Mouse (Mus musculus): ENCODE measurements around the gene Sertad2. TPM values are rescaled to one million over a fixed set of nuclear protein-coding genes. Genes with fewer than 3 reads are reported as not detected.
A peak's percentile ranks its signal among the peaks of the same experiment; 100 is the strongest.

The Sertad2 gene
- polyA plus RNA-seq, 1 experiment = not detected

DNA sequence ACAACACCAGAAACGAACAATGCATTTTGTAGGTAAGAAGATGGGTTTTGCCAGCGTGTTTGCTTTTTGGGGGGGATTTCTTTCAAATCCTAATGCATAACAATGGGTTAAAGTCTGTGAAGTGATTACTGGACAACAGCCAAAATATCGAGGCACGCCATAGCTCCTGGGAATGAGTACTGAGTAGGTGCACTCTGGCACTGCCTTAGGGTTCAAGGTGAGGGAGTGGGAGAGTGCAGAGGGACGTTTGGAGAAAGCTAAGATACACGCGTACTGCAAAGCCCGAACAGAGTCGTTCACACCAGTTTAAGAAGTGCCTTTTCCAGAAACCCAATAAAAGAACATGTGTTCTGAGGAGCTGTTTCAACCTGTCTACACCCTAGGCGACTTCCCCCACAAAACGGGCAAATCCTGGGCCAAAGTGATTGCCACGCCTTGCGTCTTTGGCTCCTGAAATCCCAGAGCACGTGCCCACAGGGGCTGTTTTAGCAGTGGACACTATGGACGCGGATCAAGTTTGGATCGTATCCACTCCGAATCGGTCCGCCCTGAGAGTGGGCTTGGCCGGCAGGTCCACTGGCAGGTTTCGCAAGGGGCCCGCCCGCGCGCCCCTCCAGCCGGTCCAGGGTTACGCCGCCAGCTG is 937 bp upstream of the Sertad2 start:
- no peak for TF ChIP-seq CTCF (IDR thresholded peaks at IDR 0.05; ENCODE audit: insufficient read depth, low read depth, low read length)
- no peak for TF ChIP-seq POLR2A (IDR thresholded peaks at IDR 0.05; ENCODE audit: insufficient read depth, low read depth, low read length)
- Histone ChIP-seq H3K4me1 (ENCODE audit: control insufficient read depth, insufficient read depth, low read length) (no peaks in the 10 kb centered on the region; the same call in none of the 2 replicates), H3K4me3 (ENCODE audit: insufficient read depth, low read depth, low read length) (peak overlapping the region; percentile 90), H3K27ac (ENCODE audit: insufficient read depth, low read depth, low read length) (peak overlapping the region; percentile 75)
- WGBS = 1% methylated on average over 28 of the region's 29 CpGs

DNA sequence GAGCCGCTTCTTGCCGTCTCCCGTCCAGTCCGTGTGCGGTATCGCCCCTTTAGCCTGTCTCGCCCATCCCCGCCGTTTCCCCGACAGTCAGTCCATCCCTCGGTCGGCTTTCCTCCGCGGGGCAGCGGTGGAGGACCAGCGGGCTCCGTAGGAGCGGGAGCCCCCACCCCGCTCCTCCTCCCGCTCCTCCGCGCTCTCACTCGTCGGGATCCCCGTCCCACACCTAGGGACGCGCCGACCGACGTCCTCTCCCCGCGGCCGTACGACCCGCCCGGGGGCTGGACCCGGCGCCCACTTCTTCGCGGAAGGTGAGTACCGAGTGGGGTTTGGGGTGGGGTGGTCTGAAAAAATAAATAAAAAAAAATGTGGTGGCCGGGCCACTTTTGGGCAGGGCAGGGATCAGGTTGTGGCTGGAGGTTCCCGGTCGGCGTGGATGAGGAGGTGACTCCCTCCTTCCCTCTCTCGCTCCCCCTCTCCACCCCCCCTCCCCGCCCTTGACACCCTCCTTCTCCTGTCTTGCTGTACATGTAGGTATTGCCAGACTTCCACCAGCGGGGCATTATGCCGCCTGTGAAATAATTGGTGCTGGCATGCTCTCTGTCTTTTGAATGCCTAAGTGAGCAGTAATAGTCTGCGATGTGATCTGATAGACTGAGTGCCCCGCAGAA is 534 bp downstream of the Sertad2 start:
- peak overlapping the region; percentile 90 for H3K4me3 ChIP-seq (ENCODE audit: insufficient read depth, low read depth, low read length)
- under 1% methylated on average over 51 of the region's 51 CpGs for WGBS
- peak overlapping the region; percentile 97 for H3K27ac ChIP-seq (ENCODE audit: insufficient read depth, low read depth, low read length)
- 0 out of 2 replicates have a peak, but pooled peaks have one; percentile 4 for TF ChIP-seq POLR2A (IDR thresholded peaks at IDR 0.05; ENCODE audit: insufficient read depth, low read depth, low read length)
- no peak for TF ChIP-seq CTCF (IDR thresholded peaks at IDR 0.05; ENCODE audit: insufficient read depth, low read depth, low read length)
- no peaks in the 10 kb centered on the region; the same call in none of the 2 replicates for H3K4me1 ChIP-seq (ENCODE audit: control insufficient read depth, insufficient read depth, low read length)

DNA sequence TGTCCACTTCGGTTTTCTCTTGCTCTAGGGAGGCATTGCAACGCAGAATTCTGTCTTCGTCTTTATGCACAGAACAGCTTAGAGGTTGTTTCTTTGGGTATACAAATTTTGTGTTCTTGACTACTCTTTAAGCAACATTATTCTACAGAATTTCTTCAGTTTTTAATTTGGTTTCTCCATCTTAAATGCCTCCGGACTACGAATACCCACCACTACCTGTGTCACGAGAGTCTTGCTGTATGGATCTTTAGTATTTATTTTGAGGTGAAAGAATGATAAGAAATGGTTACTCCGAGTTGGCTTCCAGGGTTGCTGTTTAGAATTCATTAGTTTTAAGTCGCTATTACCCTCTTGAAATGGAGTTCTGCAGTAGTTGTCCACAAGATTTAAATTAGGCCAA is 1.3 kb downstream of the Sertad2 start:
- no peak overlapping the region for H3K27ac ChIP-seq (ENCODE audit: insufficient read depth, low read depth, low read length)

DNA sequence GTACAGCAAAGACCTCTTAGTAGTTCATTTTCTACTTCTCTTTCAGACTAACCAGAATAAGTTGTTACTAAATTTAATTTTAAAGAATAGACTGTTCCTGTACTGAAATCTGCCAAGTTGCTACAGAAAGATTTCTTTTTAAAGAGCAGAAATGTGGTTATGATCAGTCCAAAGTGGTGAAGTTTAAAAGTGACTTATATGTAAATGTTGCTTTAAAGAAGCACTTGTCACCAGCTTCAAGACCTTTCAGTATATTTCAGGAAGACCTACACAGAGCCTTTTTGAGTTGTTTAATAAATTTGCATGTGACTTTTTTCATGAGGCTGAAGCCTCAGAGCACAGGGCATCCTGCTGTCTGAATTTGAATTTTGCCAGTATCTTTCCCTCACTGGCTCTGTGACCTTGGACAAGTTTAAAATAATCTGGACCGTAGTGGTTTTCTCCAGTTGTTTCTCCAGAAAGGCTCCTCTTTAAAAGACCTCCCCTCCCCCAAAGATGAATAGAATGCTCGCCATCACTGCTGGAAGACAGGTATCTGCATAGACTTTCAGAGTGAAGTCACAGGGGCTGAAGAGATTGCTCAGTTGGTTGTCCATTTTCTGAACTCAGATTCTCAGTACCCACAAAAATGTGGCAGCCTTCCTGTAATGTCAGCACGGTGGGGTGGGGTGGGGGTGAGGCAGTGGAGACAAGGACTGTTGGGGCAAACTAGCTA is 1.9 kb downstream of the Sertad2 start:
- no peaks in the 10 kb centered on the region; the same call in none of the 2 replicates for H3K4me1 ChIP-seq (ENCODE audit: control insufficient read depth, insufficient read depth, low read length)
- no peak overlapping the region for H3K27ac ChIP-seq (ENCODE audit: insufficient read depth, low read depth, low read length)
- no peak overlapping the region for H3K4me3 ChIP-seq (ENCODE audit: insufficient read depth, low read depth, low read length)
- WGBS = 66% methylated on average over 3 of the region's 3 CpGs
- no peak for TF ChIP-seq CTCF (IDR thresholded peaks at IDR 0.05; ENCODE audit: insufficient read depth, low read depth, low read length)

More for the DNA sequence above, 1.3 kb downstream of the Sertad2 start:
- TF ChIP-seq POLR2A (IDR thresholded peaks at IDR 0.05; ENCODE audit: insufficient read depth, low read depth, low read length) = no peak
- no peak for TF ChIP-seq CTCF (IDR thresholded peaks at IDR 0.05; ENCODE audit: insufficient read depth, low read depth, low read length)
- Histone ChIP-seq H3K4me3 (ENCODE audit: insufficient read depth, low read depth, low read length) (no peak overlapping the region), H3K4me1 (ENCODE audit: control insufficient read depth, insufficient read depth, low read length) (no peaks in the 10 kb centered on the region; the same call in none of the 2 replicates)
- 51% methylated on average over 8 of the region's 8 CpGs for WGBS

DNA sequence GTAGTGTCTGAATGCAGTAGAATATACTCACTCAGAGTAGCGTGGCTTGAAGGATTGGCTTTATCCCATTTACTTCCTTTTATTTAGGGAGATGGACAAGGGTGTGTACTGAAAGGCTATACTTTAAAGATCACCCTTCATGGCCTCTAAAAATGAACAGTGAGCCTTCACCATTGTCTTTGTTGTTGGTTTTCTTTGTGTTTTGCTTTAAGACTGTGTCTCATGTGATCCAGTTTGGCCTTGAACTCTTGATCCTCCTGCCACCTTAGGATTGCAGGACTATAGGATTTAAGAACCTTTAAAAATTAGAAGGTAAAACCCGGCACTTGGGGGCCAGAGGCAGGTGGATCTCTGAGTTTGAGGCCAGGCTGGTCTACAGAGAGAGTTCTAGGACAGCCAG is 6.4 kb downstream of the Sertad2 start:
- H3K27ac ChIP-seq (ENCODE audit: insufficient read depth, low read depth, low read length) = no peak overlapping the region
- H3K4me3 ChIP-seq (ENCODE audit: insufficient read depth, low read depth, low read length) = no peak overlapping the region
- TF ChIP-seq POLR2A (IDR thresholded peaks at IDR 0.05; ENCODE audit: insufficient read depth, low read depth, low read length) (no peak), CTCF (IDR thresholded peaks at IDR 0.05; ENCODE audit: insufficient read depth, low read depth, low read length) (no peak)
- WGBS = 99% methylated on average over 2 of the region's 2 CpGs
- H3K4me1 ChIP-seq (ENCODE audit: control insufficient read depth, insufficient read depth, low read length) = no peaks in the 10 kb centered on the region; the same call in 1 of the 2 replicates

DNA sequence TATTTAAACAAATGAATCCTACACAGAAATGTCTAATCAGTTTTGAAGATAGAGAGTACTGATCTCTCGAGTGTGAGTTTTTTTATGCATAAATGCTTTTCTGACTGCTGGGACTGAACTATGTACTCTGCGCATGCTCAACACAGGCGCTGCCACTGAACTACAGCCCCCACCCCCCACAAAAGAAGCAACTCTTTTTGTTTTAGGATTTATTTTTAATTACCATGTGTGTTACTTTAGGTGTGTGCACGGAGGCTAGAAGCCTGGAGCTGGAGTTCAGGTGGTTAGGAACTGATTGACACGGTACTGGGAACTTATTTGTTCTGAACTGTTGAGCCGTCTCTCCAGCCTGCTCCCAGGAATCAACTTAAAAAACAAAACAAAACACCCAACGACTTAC is 7.1 kb downstream of the Sertad2 start:
- Histone ChIP-seq H3K4me1 (ENCODE audit: control insufficient read depth, insufficient read depth, low read length) (peaks cover under 1% of the 10 kb centered on the region; the same call in 1 of the 2 replicates), H3K4me3 (ENCODE audit: insufficient read depth, low read depth, low read length) (no peak overlapping the region), H3K27ac (ENCODE audit: insufficient read depth, low read depth, low read length) (no peak overlapping the region)
- 75% methylated on average over 7 of the region's 7 CpGs for WGBS
- no peak for TF ChIP-seq POLR2A (IDR thresholded peaks at IDR 0.05; ENCODE audit: insufficient read depth, low read depth, low read length)
- no peak for TF ChIP-seq CTCF (IDR thresholded peaks at IDR 0.05; ENCODE audit: insufficient read depth, low read depth, low read length)

DNA sequence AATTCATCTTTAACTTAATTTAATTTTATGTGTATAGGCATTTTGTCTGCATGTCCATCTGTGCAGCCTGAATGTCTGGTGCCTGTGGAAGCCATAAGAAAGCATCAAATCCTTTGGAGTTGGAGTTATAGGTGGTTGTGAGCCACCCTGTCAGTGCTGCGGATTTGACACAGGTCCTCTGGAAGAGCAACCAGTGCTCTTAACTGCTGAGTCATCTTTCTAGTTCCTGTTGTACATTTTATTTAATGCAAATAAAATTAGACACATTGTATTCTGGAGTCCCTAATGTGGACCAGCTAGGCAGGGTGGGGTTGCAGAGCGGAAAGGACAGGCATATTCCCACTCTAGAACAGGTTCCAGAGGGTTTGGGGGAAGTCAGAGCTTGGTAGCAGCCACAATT is 9.0 kb downstream of the Sertad2 start:
- no peak for TF ChIP-seq CTCF (IDR thresholded peaks at IDR 0.05; ENCODE audit: insufficient read depth, low read depth, low read length)
- no peak for TF ChIP-seq POLR2A (IDR thresholded peaks at IDR 0.05; ENCODE audit: insufficient read depth, low read depth, low read length)
- WGBS = 91% methylated on average over 2 of the region's 2 CpGs
- Histone ChIP-seq H3K4me3 (ENCODE audit: insufficient read depth, low read depth, low read length) (no peak overlapping the region), H3K27ac (ENCODE audit: insufficient read depth, low read depth, low read length) (no peak overlapping the region), H3K4me1 (ENCODE audit: control insufficient read depth, insufficient read depth, low read length) (0 out of 2 replicates have a peak, but pooled peaks cover 4% of the 10 kb centered on the region)

DNA sequence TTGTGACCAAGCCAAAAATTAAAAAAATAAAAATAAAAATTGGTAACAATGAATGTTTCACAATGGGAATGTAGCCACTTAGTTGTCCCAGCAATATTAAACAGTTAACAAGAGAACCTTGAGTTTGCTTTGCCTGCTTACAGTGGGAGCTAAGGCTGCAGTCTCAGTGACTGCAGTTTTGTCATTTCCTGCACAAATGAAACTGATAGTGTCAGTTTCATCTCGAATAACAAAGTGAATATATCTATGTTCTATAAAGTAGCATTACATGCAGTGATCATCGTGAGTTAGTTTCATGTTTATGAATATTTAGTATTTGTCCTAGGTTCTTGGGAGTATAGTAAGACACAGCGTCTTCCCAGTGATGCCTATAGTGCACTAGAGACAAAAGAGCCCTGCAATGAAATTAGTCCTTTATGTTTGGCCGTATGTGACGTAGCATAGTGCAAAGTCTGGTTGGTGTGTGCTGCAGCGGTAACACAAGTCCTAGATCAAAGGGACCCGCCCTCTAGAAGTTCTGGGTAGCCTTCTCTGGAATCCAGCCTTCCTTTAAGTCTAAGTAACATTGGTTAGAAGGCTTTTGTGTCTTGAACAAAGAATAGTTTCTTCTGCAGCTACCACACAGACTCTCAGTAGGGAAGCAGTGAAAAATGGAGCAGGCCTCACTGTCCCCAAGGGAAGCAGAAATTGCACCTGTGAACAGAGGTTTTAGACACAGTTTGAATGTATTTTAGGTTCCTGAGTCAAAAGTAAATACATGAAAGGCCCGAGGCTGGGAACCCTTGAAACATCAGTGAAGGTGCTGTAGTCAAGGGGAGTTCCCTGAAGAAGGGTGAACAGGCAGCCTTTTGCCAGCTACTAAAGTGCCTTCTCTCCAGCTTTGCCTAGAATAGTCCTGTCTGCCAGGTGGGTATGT is 10.0 kb downstream of the Sertad2 start:
- Histone ChIP-seq H3K4me1 (ENCODE audit: control insufficient read depth, insufficient read depth, low read length) (0 out of 2 replicates have a peak, but pooled peaks cover 4% of the 10 kb centered on the region), H3K27ac (ENCODE audit: insufficient read depth, low read depth, low read length) (no peak overlapping the region), H3K4me3 (ENCODE audit: insufficient read depth, low read depth, low read length) (no peak overlapping the region)
- no peak for TF ChIP-seq CTCF (IDR thresholded peaks at IDR 0.05; ENCODE audit: insufficient read depth, low read depth, low read length)
- TF ChIP-seq POLR2A (IDR thresholded peaks at IDR 0.05; ENCODE audit: insufficient read depth, low read depth, low read length) = no peak
- 70% methylated on average over 8 of the region's 8 CpGs for WGBS

Measured in olfactory bulb, adult 2 months (tissue).